18 mouse cellular contexts compared by ENCODE assay signal in the genomic region with DNA sequence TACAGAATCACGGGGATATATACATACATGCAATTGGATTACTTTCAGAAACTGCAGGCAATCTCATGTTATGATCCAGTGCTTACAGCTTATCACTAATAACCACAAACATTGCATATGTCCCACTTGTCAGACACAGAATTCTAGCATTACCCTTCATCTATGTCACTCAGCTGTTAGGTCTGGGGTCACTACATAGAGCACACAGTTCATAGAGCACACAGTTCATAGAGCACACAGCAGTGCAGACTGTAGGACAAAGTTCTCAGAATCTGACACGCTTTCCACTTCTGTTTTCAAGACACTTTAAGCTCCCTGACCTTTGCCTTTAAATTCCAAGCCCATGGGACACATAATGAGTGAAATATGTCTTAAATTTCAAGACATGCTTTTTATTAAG.
DNase-seq lines count a peak whose midpoint lies in the region; ATAC-seq and TF ChIP-seq lines count a peak whose summit lies in the region.
"Had no signal": no experiment of that assay in that cellular context is flagged by ENCODE, and none has a peak within 500 bp of the region (broad histone marks: within the 10 kb centered on the region; RNA-seq: fewer than 3 reads in every experiment).

No protein-coding gene starts in this region.

- no peak overlapping the region for H3K4me2 ChIP-seq in forebrain, embryonic 15.5 days (replicated peaks)
- no peak overlapping the region for H3K4me2 ChIP-seq in lung, embryonic 16.5 days (ENCODE audit: low read depth, low read length)
- H3K4me2 ChIP-seq in stomach, embryonic 14.5 days (replicated peaks; ENCODE audit: low read depth, low read length) = no peak overlapping the region
- no peak overlapping the region for H3K4me2 ChIP-seq in stomach, postnatal 0 days (replicated peaks; ENCODE audit: low read depth)
- H3K4me2 ChIP-seq: heart, embryonic 11.5 days; heart, embryonic 15.5 days had no signal

- H3K9ac ChIP-seq in forebrain, embryonic 15.5 days (replicated peaks) = no peak overlapping the region
- no peak overlapping the region for H3K9ac ChIP-seq in lung, embryonic 16.5 days (ENCODE audit: low read length)
- no peak overlapping the region for H3K9ac ChIP-seq in stomach, embryonic 14.5 days (replicated peaks; ENCODE audit: low read depth, low read length)
- no peak overlapping the region for H3K9ac ChIP-seq in stomach, postnatal 0 days (ENCODE audit: low read length)
- H3K9ac ChIP-seq: forebrain, postnatal 0 days; heart, embryonic 15.5 days had no signal

- peaks cover 4% of the 10 kb centered on the region for H3K4me1 ChIP-seq in forebrain, embryonic 15.5 days
- peaks cover 15% of the 10 kb centered on the region for H3K4me1 ChIP-seq in forebrain, embryonic 10.5 days
- H3K4me1 ChIP-seq in lung, embryonic 16.5 days (replicated peaks; ENCODE audit: control insufficient read depth, insufficient read depth, low read length) = no peaks in the 10 kb centered on the region
- no peaks in the 10 kb centered on the region for H3K4me1 ChIP-seq in stomach, embryonic 14.5 days (ENCODE audit: control insufficient read depth, insufficient read depth, low read length)
- no peaks in the 10 kb centered on the region for H3K4me1 ChIP-seq in stomach, postnatal 0 days (replicated peaks; ENCODE audit: control insufficient read depth, insufficient read depth)
- H3K4me1 ChIP-seq: heart, embryonic 15.5 days had no signal

- no peak overlapping the region for H3K27ac ChIP-seq in forebrain, embryonic 15.5 days (replicated peaks)
- no peak overlapping the region for H3K27ac ChIP-seq in forebrain, embryonic 10.5 days
- H3K27ac ChIP-seq in lung, embryonic 16.5 days (ENCODE audit: low read length) = no peak overlapping the region
- no peak overlapping the region for H3K27ac ChIP-seq in stomach, embryonic 14.5 days (ENCODE audit: low read length)
- no peak overlapping the region for H3K27ac ChIP-seq in stomach, postnatal 0 days (replicated peaks)
- no peak overlapping the region for H3K27ac ChIP-seq in layer of hippocampus, adult 2 months
- H3K27ac ChIP-seq: heart, adult 2 months; heart, embryonic 15.5 days; hindbrain, postnatal 0 days had no signal

- H3K27me3 ChIP-seq in forebrain, embryonic 15.5 days = no peaks in the 10 kb centered on the region
- H3K27me3 ChIP-seq in forebrain, embryonic 10.5 days (ENCODE audit: poor library complexity, severe bottlenecking) = peaks cover 48% of the 10 kb centered on the region
- no peaks in the 10 kb centered on the region for H3K27me3 ChIP-seq in lung, embryonic 16.5 days (ENCODE audit: control insufficient read depth, insufficient read depth, low read depth, low read length)
- no peaks in the 10 kb centered on the region for H3K27me3 ChIP-seq in stomach, embryonic 14.5 days (ENCODE audit: control insufficient read depth, insufficient read depth, low read length)
- no peaks in the 10 kb centered on the region for H3K27me3 ChIP-seq in stomach, postnatal 0 days (ENCODE audit: control insufficient read depth, insufficient read depth, low read length)
- H3K27me3 ChIP-seq: heart, embryonic 15.5 days had no signal

- peak; percentile 66 for ATAC-seq in forebrain, embryonic 15.5 days (replicated peaks)
- peak; percentile 47; the same call in 1 of the 2 replicates for ATAC-seq in lung, embryonic 16.5 days (ENCODE audit: low read depth)
- peak; percentile 28; the same call in 1 of the 2 replicates for ATAC-seq in stomach, embryonic 14.5 days (ENCODE audit: insufficient number of reproducible peaks, insufficient read depth, low FRiP score, low read depth)
- ATAC-seq in stomach, postnatal 0 days (ENCODE audit: low FRiP score, low TSS enrichment) = no peak

- DNase-seq in forebrain, embryonic 10.5 days (ENCODE audit: extremely low spot score, low spot score) = no peak
- no peak for DNase-seq in lung, postnatal 14 days
- no peak for DNase-seq in stomach, postnatal 0 days (ENCODE audit: low spot score)
- DNase-seq in layer of hippocampus, adult 2 months (ENCODE audit: low spot score in 2 of 2) = no peak
- DNase-seq: adrenal gland, adult 8-10 months; cerebellum, adult 11 months; cerebellum, adult 8-10 months; gastrocnemius, postnatal 14 days; heart, adult 2 months; heart, postnatal 14 days; kidney, adult 11 months had no signal

- TF ChIP-seq CTCF in stomach, postnatal 0 days (IDR thresholded peaks at IDR 0.05; ENCODE audit: low read depth) = no peak
- no peak for TF ChIP-seq CTCF in layer of hippocampus, adult 2 months (conservative IDR thresholded peaks at IDR 0.05)

- no peaks in the 10 kb centered on the region for H3K36me3 ChIP-seq in forebrain, embryonic 15.5 days
- H3K36me3 ChIP-seq in forebrain, embryonic 10.5 days (replicated peaks) = no peaks in the 10 kb centered on the region
- H3K36me3 ChIP-seq in lung, embryonic 16.5 days (ENCODE audit: control insufficient read depth, insufficient read depth, low read length) = no peaks in the 10 kb centered on the region
- no peaks in the 10 kb centered on the region for H3K36me3 ChIP-seq in stomach, embryonic 14.5 days (ENCODE audit: control insufficient read depth, insufficient read depth, low read length)
- H3K36me3 ChIP-seq in stomach, postnatal 0 days (ENCODE audit: control insufficient read depth, insufficient read depth, low read length) = no peaks in the 10 kb centered on the region
- H3K36me3 ChIP-seq: heart, embryonic 15.5 days had no signal

- no peak for TF ChIP-seq EP300 in stomach, postnatal 0 days (optimal IDR thresholded peaks at IDR 0.05)

- 67% methylated on average over 2 of the region's 2 CpGs for WGBS in forebrain, embryonic 15.5 days
- WGBS in forebrain, embryonic 10.5 days = 67% methylated on average over 2 of the region's 2 CpGs
- 34% methylated on average over 2 of the region's 2 CpGs for WGBS in lung, embryonic 16.5 days
- 63% methylated on average over 2 of the region's 2 CpGs for WGBS in stomach, embryonic 14.5 days
- 62% methylated on average over 2 of the region's 2 CpGs for WGBS in stomach, postnatal 0 days

- H3K9me3 ChIP-seq in forebrain, embryonic 15.5 days = no peaks in the 10 kb centered on the region
- H3K9me3 ChIP-seq in forebrain, embryonic 10.5 days = no peaks in the 10 kb centered on the region
- H3K9me3 ChIP-seq in lung, embryonic 16.5 days (ENCODE audit: control insufficient read depth, low read length) = no peaks in the 10 kb centered on the region
- no peaks in the 10 kb centered on the region for H3K9me3 ChIP-seq in stomach, embryonic 14.5 days (ENCODE audit: control insufficient read depth, low read depth, low read length)
- H3K9me3 ChIP-seq in stomach, postnatal 0 days (ENCODE audit: control insufficient read depth, low read length) = no peaks in the 10 kb centered on the region
- H3K9me3 ChIP-seq: heart, embryonic 15.5 days had no signal

- H3K4me3 ChIP-seq in forebrain, embryonic 15.5 days = no peak overlapping the region
- H3K4me3 ChIP-seq in forebrain, embryonic 10.5 days = no peak overlapping the region
- H3K4me3 ChIP-seq in lung, embryonic 16.5 days (ENCODE audit: low read length) = no peak overlapping the region
- H3K4me3 ChIP-seq in stomach, embryonic 14.5 days (ENCODE audit: low read depth, low read length) = no peak overlapping the region
- H3K4me3 ChIP-seq in stomach, postnatal 0 days (ENCODE audit: low read depth, low read length) = no peak overlapping the region
- no peak overlapping the region for H3K4me3 ChIP-seq in layer of hippocampus, adult 2 months
- H3K4me3 ChIP-seq: heart, adult 2 months; heart, embryonic 15.5 days had no signal
